Mouse (Mus musculus) small intestine, adult 2 months (tissue): ENCODE data around the gene Svbp. TPM values are rescaled to one million over a fixed set of nuclear protein-coding genes. Genes with fewer than 3 reads are reported as not detected.

Experiments
- H3K27ac ChIP-seq: fragments of 200-500 bp; 2 replicates; pipeline ENCODE4 v1.5.1; 2012; ENCODE audit warnings: low read depth, low read length, control low read depth, inconsistent platforms; ENCODE audit not compliant: insufficient read depth
- H3K27me3 ChIP-seq: fragments of 200-500 bp; 2 replicates; pipeline ENCODE4 v1.6.1; 2012; ENCODE audit warnings: mild to moderate bottlenecking, moderate library complexity, low read length, inconsistent platforms; ENCODE audit not compliant: control insufficient read depth, insufficient read depth
- H3K36me3 ChIP-seq: fragments of 200-500 bp; 2 replicates; pipeline ENCODE4 v1.6.1; 2012; ENCODE audit warnings: mild to moderate bottlenecking, low read length, control low read depth, inconsistent platforms; ENCODE audit not compliant: control insufficient read depth, insufficient read depth
- H3K4me1 ChIP-seq: fragments of 200-500 bp; 2 replicates; pipeline ENCODE4 v1.6.1; 2012; ENCODE audit warnings: low read length, inconsistent platforms, mixed read lengths; ENCODE audit not compliant: control insufficient read depth, insufficient read depth, insufficient read length
- H3K4me3 ChIP-seq: fragments of 200-500 bp; 2 replicates; pipeline ENCODE4 v1.5.1; 2012; ENCODE audit warnings: low read depth, mild to moderate bottlenecking, control low read depth, inconsistent platforms, low read length, moderate library complexity
- CTCF ChIP-seq: fragments of 200-500 bp; IDR thresholded peaks from 2 replicates; pipeline ENCODE4 v1.5.1; 2012; ENCODE audit warnings: low read depth, mild to moderate bottlenecking, control low read depth, inconsistent platforms, low read length, moderate library complexity, mixed read lengths; ENCODE audit not compliant: insufficient replicate concordance, insufficient read length; ENCODE audit errors: extremely low read depth
- POLR2A ChIP-seq: fragments of 200-500 bp; IDR thresholded peaks from 2 replicates; pipeline ENCODE4 v1.6.1; 2012; ENCODE audit warnings: low read depth, mild to moderate bottlenecking, control low read depth, inconsistent platforms, low read length, moderate library complexity
- WGBS: fragments of 180-500 bp; shearing (Covaris S2); methylation state at CpG from one replicate; pipeline ENCODE4 v1.1.7; 2018; 5-methylcytosine and 5-hydroxymethylcytosine counted together
- polyA plus RNA-seq: library from polyadenylated mRNA; depleted of rRNA; stranded (reverse); fragments of >200 nt; gene quantifications from 2 replicates; pipeline ENCODE4 v1.2.3, GENCODE M21; 2012; rRNA removed

Gene Svbp
- 10.2 and 17.0 TPM in 2 replicates for polyA plus RNA-seq

- Histone ChIP-seq H3K4me3 (peak within 1 kb of the TSS; percentile 87), H3K27me3 (no peaks in the 10 kb centered on the region), H3K4me1 (no peaks in the 10 kb centered on the region), H3K36me3 (no peaks in the 10 kb centered on the region), H3K27ac (no peak within 1 kb of the TSS)
- WGBS = under 1% methylated on average over 35 of the region's 47 CpGs
- TF ChIP-seq POLR2A (peak; percentile 37; the same call in 1 of the 2 replicates), CTCF (no peak)
These were observed at the start of gene Svbp for GRCm38 (mm10) chr4:119194909-119195581. Gene Svbp, plus strand, starts transcription at chr4:119195306.

DNA sequence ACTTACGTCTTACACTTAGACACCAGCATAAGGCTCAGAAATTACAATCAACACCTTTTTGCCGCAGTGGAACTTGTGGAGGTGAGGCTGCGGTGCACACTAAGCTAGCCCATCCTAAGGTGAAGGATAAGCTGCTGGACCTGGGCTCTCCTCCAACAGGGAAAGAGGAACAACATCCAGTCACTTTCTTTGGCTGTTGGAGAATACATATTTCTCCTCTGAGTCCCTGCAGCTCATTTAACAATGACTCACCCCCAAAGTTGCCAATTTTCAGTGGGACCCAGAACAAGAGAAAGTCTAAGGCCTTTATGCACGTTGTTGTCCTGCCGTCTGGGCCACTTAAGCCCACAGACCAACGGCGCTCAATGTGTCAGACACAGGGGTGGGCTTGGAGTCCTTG, 48.3 kb upstream of the Svbp start:
- no peak for TF ChIP-seq CTCF
- no peak for TF ChIP-seq POLR2A
- peaks cover 3% of the 10 kb centered on the region; the same call in 1 of the 2 replicates for H3K27me3 ChIP-seq
- peaks cover 2% of the 10 kb centered on the region; the same call in 1 of the 2 replicates for H3K4me1 ChIP-seq
- no peak overlapping the region for H3K4me3 ChIP-seq
- WGBS = 72% methylated on average over 7 of the region's 7 CpGs
- no peak overlapping the region for H3K27ac ChIP-seq
- H3K36me3 ChIP-seq = no peaks in the 10 kb centered on the region

- Histone ChIP-seq H3K4me1 (peaks cover 2% of the 10 kb centered on the region; the same call in 1 of the 2 replicates), H3K36me3 (no peaks in the 10 kb centered on the region), H3K27ac (no peak overlapping the region), H3K4me3 (no peak overlapping the region), H3K27me3 (peaks cover 3% of the 10 kb centered on the region; the same call in 1 of the 2 replicates)
- WGBS = 24% methylated on average over 5 of the region's 5 CpGs
- TF ChIP-seq CTCF (no peak), POLR2A (no peak)
These were observed 47.8 kb upstream of the Svbp start for GRCm38 (mm10) chr4:119147347-119147746.

DNA sequence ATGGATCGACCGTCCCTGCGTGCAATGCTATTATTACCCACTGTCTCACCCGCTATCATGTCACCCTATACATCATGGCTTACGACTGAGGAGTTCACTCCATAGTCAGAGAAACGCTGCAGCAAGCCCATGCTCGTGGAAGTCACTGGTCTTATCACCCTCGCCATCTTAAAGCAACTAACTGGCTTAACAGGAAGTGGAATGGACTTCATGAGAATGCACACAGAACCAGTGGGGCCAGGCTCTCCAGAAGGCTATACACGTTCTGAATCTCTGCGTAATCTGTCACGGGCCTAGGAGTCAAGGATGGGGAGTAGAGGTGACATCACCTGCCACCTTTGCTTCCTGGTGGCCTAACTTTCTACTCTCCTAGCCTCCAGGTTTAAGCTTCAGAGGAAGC, 46.4 kb upstream of the Svbp start:
- H3K4me1 ChIP-seq = peaks cover 2% of the 10 kb centered on the region; the same call in 1 of the 2 replicates
- peaks cover 3% of the 10 kb centered on the region; the same call in 1 of the 2 replicates for H3K27me3 ChIP-seq
- no peak overlapping the region for H3K27ac ChIP-seq
- TF ChIP-seq CTCF (no peak), POLR2A (no peak)
- 77% methylated on average over 11 of the region's 11 CpGs for WGBS
- no peak overlapping the region for H3K4me3 ChIP-seq
- H3K36me3 ChIP-seq = no peaks in the 10 kb centered on the region

- H3K27me3 ChIP-seq = no peaks in the 10 kb centered on the region
- H3K27ac ChIP-seq = no peak overlapping the region
- 21% methylated on average over 2 of the region's 2 CpGs for WGBS
- 0 out of 2 replicates have a peak, but pooled peaks cover 2% of the 10 kb centered on the region for H3K4me1 ChIP-seq
- TF ChIP-seq POLR2A = no peak
- TF ChIP-seq CTCF = peak; percentile 45; the same call in 1 of the 2 replicates
- H3K4me3 ChIP-seq = no peak overlapping the region
- H3K36me3 ChIP-seq = no peaks in the 10 kb centered on the region
These were observed 37.9 kb upstream of the Svbp start for GRCm38 (mm10) chr4:119157186-119157585.

DNA sequence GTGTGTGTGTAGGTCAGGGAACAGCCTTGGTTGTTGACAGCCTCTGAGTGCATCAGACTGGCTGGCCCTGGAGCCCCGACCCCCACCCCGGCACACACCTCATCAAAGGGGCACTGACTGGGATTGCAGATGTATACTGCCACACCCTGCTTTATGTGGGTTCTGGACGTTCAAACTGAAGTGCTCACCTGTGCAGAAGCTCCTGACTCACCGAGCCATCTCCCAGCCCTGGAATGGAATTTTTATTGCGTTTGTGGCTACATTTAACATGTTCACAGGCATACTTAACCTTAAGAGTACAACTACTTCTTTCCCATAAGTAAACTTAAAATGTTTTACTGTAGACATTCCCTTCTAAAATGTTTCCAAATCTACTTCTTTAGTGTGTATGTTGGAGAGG, 37.2 kb upstream of the Svbp start:
- Histone ChIP-seq H3K36me3 (no peaks in the 10 kb centered on the region), H3K4me1 (0 out of 2 replicates have a peak, but pooled peaks cover 2% of the 10 kb centered on the region), H3K27me3 (no peaks in the 10 kb centered on the region), H3K27ac (no peak overlapping the region), H3K4me3 (no peak overlapping the region)
- TF ChIP-seq CTCF = no peak
- TF ChIP-seq POLR2A = no peak
- 40% methylated on average over 5 of the region's 5 CpGs for WGBS

GRCm38 (mm10) chr4:119161358-119161757, 33.7 kb upstream of the Svbp start:
- no peaks in the 10 kb centered on the region for H3K36me3 ChIP-seq
- WGBS = 73% methylated on average over 3 of the region's 3 CpGs
- no peaks in the 10 kb centered on the region for H3K27me3 ChIP-seq
- no peak for TF ChIP-seq CTCF
- TF ChIP-seq POLR2A = no peak
- 0 out of 2 replicates have a peak, but pooled peaks cover 2% of the 10 kb centered on the region for H3K4me1 ChIP-seq
- no peak overlapping the region for H3K27ac ChIP-seq
- H3K4me3 ChIP-seq = no peak overlapping the region
